Mouse (Mus musculus) stomach, adult 2 months (tissue): ENCODE results near the gene L3mbtl1. TPM values are rescaled to one million over a fixed set of nuclear protein-coding genes. Genes with fewer than 3 reads are reported as not detected.

Source experiments
- polyA plus RNA-seq: library from polyadenylated mRNA; depleted of rRNA; stranded (reverse); fragments of >200 nt; gene quantifications from 2 replicates; pipeline ENCODE4 v1.2.3, GENCODE M21; 2012; rRNA removed

The L3mbtl1 gene
- polyA plus RNA-seq: 0.55 TPM in 1 of 2 replicates, not detected in the other

DNA sequence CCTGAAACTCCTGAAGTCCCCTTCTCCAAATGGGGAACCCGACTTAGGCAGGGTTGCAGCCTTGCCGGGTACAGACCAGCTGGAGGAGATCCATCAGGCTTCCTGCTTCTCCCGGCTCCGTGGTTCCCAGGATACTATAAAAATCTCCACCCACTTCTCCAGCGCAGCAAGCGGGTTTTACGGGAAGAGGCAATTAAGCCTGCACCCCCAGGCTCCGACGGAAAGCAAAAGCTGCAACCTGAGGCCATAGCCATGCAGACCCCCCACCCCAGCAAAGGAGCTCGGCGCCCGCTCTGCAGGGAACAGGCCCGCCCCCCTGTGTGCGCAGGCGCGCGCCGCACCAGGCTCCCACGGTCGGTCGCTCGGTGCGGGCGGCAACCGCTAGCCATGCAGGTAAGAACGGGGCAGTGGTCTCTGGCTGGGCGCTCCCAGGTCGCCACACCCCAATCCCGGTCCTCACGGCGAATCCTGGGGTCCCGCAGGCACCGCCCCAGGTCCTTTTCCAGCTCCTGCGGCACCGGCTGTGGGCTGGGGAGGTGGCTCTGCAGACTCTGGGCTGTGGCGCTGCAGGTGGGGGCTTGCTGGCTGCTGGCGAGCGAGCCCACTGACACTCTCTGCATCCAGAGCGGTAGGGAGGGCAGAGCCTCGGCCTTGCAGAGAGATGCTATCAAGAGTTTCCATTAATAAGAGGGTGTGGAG lies at the start of gene L3mbtl1:
L3mbtl1 (plus strand) TSS at position 325 of the 699 bp plus-strand sequence.

DNA sequence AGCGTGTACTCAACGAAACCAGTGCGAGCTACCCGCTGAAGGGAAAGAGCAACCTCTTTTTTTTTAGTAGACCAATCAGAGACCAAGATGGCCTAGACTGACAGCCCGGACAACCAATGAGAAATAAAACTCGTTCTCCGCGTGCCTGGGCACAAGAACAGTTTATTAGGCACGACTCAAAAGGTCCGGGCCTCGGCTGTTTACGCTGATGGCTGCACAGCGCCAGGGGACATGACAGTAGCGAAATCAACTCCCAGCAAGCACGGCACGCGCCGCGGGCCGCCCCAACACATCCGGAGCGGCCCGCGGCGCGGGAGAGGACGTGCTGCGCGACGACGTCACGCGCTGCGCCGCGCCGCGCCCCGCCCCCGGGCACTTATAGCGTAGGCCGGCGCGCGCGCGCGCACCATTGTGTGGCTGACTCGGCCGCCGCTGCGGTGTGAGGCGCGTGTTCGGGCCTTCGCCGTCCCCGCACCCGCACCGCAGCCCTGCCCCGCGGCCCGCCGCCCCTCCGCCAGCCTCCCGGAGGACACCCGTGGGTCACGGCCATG lies 12.1 kb upstream of the L3mbtl1 start, which contains the start of gene Srsf6:
Srsf6 (plus strand) TSS at position 406 of the 551 bp plus-strand sequence.

DNA sequence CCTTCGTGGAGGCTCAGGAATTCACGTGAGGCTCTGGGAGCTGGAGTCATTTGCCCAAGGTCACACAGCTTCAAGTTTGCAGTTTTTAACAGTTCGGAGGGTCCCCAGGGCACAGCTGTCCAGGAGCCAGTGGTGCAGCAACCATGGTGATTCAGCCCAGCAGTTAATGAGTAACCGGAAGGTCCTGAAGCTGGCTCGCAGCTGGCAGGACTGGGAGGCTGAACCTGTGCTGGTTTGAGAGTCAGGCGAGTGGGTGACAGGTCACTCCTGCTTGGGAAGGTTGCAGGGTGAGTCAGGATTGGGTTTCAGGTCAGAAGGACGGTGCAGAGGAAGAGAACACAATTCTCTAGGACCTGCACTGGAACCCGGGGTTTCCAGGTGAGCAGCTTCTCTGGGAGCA lies 43.9 kb downstream of the L3mbtl1 start, which contains the start of gene Sgk2:
Sgk2 (plus strand) TSS at position 113 of the 400 bp plus-strand sequence.

DNA sequence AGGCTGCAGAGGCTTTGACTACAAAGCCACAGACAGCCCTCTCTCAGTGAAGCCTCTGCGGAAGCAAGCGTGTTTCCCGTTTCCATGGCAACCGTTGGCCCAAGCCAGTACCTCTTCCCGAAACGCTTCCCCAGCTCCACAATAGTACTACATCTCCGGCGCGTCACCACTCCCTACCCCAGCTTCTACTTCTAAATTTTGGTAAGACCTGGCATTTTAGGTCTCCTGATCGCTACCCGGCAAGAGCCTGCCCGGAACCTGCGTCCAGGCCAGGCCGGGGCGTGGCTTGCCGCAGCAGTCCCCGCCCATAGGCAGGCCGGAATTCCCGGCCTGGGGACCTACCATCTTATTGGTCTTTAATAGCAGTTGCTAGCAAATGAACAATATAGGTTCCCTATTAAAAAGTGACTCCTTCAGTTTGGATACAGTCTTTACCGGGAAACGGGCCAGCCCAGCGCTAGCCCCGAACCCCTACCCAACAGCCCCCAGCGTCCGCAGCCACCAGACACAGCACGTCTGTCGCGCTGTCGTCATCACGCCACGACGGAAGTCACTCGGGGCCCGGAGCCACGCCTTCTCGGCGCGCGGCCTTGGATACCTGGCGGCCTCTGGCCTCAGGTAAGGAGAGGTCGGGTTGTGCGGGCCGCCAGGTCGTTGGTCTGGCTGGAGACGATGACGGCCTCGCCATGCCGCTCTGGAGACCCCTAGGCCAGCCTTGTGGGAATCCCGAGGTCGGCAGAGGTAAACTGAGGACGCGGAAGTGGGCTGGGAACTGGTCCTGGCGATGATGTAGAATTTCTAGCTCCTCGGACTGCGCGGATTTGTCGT lies 73.9 kb downstream of the L3mbtl1 start, which contains the start of gene Ift52:
Ift52 (plus strand) TSS at position 439 of the 828 bp plus-strand sequence.

Other genes starting within 250 kb of the L3mbtl1 start
- gene Srsf6, start 11.9 kb upstream of the L3mbtl1 start, polyA plus RNA-seq: 69.8 and 73.8 TPM in 2 replicates
- 3.9 and 4.4 TPM in 2 replicates for gene Sgk2, start 43.9 kb downstream of the L3mbtl1 start, polyA plus RNA-seq
- gene Ift52, start 73.9 kb downstream of the L3mbtl1 start, polyA plus RNA-seq: 5.9 and 7.1 TPM in 2 replicates
- gene Mybl2, start 111.2 kb downstream of the L3mbtl1 start, polyA plus RNA-seq: 2.1 and 2.2 TPM in 2 replicates
- gene Gtsf1l, start 144.4 kb downstream of the L3mbtl1 start, polyA plus RNA-seq: not detected in 2 replicates